Mouse (Mus musculus) hindbrain, embryonic 10.5 days (tissue): ENCODE measurements around the gene Uckl1. TPM values are rescaled to one million over a fixed set of nuclear protein-coding genes. Genes with fewer than 3 reads are reported as not detected.

Experiments
- DNase-seq: peaks from one replicate; pipeline ENCODE4 v3.0.0-alpha.2; 2017; ENCODE audit warnings: low spot score
- H3K27ac ChIP-seq: fragments of 300-500 bp; sonication (generic); 2 replicates; pipeline ENCODE4 v1.5.1; 2016; ENCODE audit warnings: mild to moderate bottlenecking, moderate library complexity
- H3K27me3 ChIP-seq: fragments of 300-500 bp; sonication (generic); 2 replicates; pipeline ENCODE4 v1.6.1; 2016; ENCODE audit warnings: mild to moderate bottlenecking; ENCODE audit not compliant: poor library complexity, insufficient read depth, severe bottlenecking
- H3K36me3 ChIP-seq: fragments of 300-500 bp; sonication (generic); 2 replicates; pipeline ENCODE4 v1.6.1; 2016; ENCODE audit warnings: mild to moderate bottlenecking, moderate library complexity
- H3K4me1 ChIP-seq: fragments of 300-500 bp; sonication (generic); replicated peaks from 2 replicates; pipeline ENCODE4 v1.6.1; 2016; ENCODE audit warnings: mild to moderate bottlenecking
- H3K4me3 ChIP-seq: fragments of 300-500 bp; sonication (generic); 2 replicates; pipeline ENCODE4 v1.5.1; 2016; ENCODE audit warnings: mild to moderate bottlenecking, moderate library complexity
- H3K9me3 ChIP-seq: fragments of 300-500 bp; sonication (generic); 2 replicates; pipeline ENCODE4 v1.6.1; 2016; ENCODE audit warnings: mild to moderate bottlenecking, moderate library complexity
- WGBS: fragments of 180-500 bp; shearing (Covaris S2); methylation state at CpG from one replicate; pipeline ENCODE4 v1.1.7; 2016; 5-methylcytosine and 5-hydroxymethylcytosine counted together
- polyA plus RNA-seq: library from polyadenylated mRNA; unstranded; fragments of >200 nt; fragmentation: Nextera tagmentation; extraction: Ambion mirVana; gene quantifications from 2 replicates; pipeline ENCODE4 v1.2.1, GENCODE M21; 2016

Uckl1 gene
- polyA plus RNA-seq, 1 experiment from 2014 or later = 56.8 TPM

GRCm38 (mm10) chr2:181596221-181596960 lies 11.7 kb upstream of the Uckl1 start:
- no peak overlapping the region for H3K4me3 ChIP-seq
- H3K4me1 ChIP-seq = peaks cover 55% of the 10 kb centered on the region
- H3K27ac ChIP-seq = no peak overlapping the region
- no peak for DNase-seq
- 52% methylated on average over 6 of the region's 6 CpGs for WGBS
- peaks cover 6% of the 10 kb centered on the region; the same call in 1 of the 2 replicates for H3K27me3 ChIP-seq
- no peaks in the 10 kb centered on the region for H3K9me3 ChIP-seq
- H3K36me3 ChIP-seq = peaks cover 15% of the 10 kb centered on the region

DNA sequence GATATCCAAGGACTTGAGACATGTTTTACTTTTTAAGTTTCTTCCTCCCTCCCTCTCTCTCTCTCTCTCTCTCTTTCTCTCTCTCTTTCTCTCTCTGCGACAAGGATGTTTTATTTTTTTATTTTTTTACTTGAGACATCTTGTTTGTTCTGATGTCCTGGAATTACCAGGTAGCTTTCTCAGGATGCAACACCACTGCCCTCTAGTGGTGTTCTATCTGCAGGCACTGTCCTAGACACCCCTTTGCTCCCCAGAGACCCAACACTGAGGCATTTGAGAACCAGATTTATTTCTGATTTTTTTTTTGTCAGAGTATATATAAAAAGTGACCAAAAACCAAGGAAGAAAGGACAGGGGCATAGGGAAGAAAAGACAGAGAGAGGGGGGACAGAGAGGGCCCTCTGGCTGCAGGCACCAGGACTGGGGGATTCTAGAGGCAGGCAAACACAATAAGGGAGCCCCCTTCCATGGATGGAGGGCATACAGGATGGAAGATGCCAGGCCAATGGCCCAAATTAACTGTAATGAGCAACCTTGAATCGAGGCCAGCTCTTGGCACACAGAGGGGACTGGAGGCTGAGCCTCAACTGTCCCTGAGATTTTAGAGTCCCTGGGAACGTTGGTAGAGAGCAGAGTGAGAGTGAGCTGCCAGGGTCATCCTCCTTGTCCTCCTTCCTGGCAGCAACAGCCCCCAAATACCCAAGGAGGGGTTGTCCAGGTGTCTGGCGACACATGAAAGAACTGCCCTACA lies 10.4 kb upstream of the Uckl1 start:
- peaks cover 57% of the 10 kb centered on the region for H3K4me1 ChIP-seq
- no peak for DNase-seq
- 80% methylated on average over 4 of the region's 4 CpGs for WGBS
- H3K4me3 ChIP-seq = no peak overlapping the region
- H3K27me3 ChIP-seq = peaks cover 5% of the 10 kb centered on the region; the same call in 1 of the 2 replicates
- no peak overlapping the region for H3K27ac ChIP-seq
- H3K36me3 ChIP-seq = peaks cover 23% of the 10 kb centered on the region
- H3K9me3 ChIP-seq = no peaks in the 10 kb centered on the region

GRCm38 (mm10) chr2:181593937-181594336 lies 9.2 kb upstream of the Uckl1 start:
- Histone ChIP-seq H3K36me3 (peaks cover 35% of the 10 kb centered on the region), H3K9me3 (no peaks in the 10 kb centered on the region), H3K27me3 (no peaks in the 10 kb centered on the region), H3K4me1 (peaks cover 48% of the 10 kb centered on the region), H3K27ac (no peak overlapping the region), H3K4me3 (no peak overlapping the region)
- DNase-seq = no peak

DNA sequence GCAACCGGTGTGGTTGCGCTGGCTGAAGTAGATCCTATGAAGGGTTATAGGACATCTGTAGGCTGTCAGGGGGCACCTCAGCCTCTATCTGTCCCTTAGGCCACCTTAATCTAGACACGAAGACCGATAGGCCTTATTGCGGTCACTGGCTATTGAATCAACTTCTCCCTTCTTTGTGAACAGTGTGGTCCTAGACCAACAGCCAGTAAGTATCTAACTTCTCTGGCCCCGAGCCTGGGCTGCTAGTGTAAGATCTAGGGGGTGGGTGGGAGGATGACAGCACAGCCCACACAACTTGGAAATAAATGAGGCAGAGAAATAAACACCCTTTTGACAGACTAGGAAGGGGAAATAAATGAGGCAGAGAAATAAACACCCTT lies 8.3 kb upstream of the Uckl1 start:
- H3K36me3 ChIP-seq = peaks cover 44% of the 10 kb centered on the region
- 11% methylated on average over 6 of the region's 6 CpGs for WGBS
- DNase-seq = no peak
- H3K27ac ChIP-seq = peak overlapping the region; percentile 96
- no peaks in the 10 kb centered on the region for H3K27me3 ChIP-seq
- peaks cover 39% of the 10 kb centered on the region for H3K4me1 ChIP-seq
- no peaks in the 10 kb centered on the region for H3K9me3 ChIP-seq
- peak overlapping the region; percentile 88 for H3K4me3 ChIP-seq

DNA sequence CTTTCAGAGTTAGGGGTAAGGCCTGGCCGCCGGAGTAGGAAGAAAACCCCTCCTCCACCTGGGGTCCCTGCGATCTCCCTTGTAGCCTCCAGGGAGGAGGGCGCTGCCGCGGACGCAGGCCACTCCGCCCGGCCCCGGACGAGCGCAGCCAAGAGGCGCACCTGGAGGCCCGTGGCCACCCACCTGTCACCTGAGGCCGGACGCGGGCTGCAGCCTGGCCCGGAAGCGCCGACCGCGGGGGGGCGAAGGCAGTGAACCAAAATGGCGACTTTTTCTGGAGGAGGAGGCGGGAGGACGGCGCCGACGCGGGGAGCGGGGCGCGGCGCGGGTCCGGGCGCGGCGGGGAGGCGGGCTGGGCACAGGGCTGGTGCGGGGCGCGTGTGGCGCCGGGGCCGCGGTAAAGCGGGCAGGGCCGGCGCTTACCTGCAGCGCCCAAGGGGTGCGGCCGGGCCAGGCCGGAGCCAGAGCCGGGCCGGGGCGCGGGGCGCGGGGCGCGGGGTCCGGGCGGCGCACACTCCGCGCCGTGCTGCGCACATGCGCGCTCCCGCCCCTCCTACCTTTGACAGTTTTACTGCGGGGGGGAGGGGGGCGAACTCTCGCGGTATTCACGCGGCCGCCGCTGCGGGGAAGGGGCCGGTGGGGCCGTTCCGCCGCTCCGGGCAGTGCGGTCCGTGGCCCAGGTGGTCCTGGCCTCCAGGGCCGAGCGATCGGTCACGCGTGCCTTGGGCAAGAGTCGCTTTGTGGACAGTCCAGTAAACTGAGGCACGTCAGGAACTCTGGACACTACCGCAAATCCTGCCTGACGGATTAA lies 7.7 kb upstream of the Uckl1 start, which contains the start of gene Zfp512b:
Gene Zfp512b (minus strand): TSS at position 573 of the 811 bp plus-strand sequence.
- Histone ChIP-seq H3K4me1 (peaks cover 33% of the 10 kb centered on the region), H3K9me3 (no peaks in the 10 kb centered on the region), H3K27me3 (no peaks in the 10 kb centered on the region), H3K36me3 (peaks cover 50% of the 10 kb centered on the region), H3K27ac (peak within 1 kb of the TSS; percentile 96), H3K4me3 (peak within 1 kb of the TSS; percentile 88)
- DNase-seq = peak; percentile 81
- under 1% methylated on average over 97 of the region's 97 CpGs for WGBS

- 13% methylated on average over 5 of the region's 5 CpGs for WGBS
- Histone ChIP-seq H3K4me3 (peak within 1 kb of the TSS; percentile 88), H3K4me1 (peaks cover 29% of the 10 kb centered on the region), H3K27me3 (no peaks in the 10 kb centered on the region), H3K36me3 (peaks cover 58% of the 10 kb centered on the region), H3K9me3 (no peaks in the 10 kb centered on the region), H3K27ac (peak within 1 kb of the TSS; percentile 96)
- DNase-seq = no peak
These were observed 6.9 kb upstream of the Uckl1 start, which contains the start of gene Prpf6 for GRCm38 (mm10) chr2:181591528-181592085. Prpf6 (plus strand) TSS chr2:181591868.

GRCm38 (mm10) chr2:181590471-181590870 lies 5.8 kb upstream of the Uckl1 start:
- Histone ChIP-seq H3K27me3 (no peaks in the 10 kb centered on the region), H3K36me3 (peaks cover 58% of the 10 kb centered on the region), H3K4me1 (peaks cover 29% of the 10 kb centered on the region), H3K4me3 (no peak overlapping the region), H3K27ac (no peak overlapping the region), H3K9me3 (no peaks in the 10 kb centered on the region)
- 94% methylated on average over 5 of the region's 5 CpGs for WGBS
- no peak for DNase-seq

GRCm38 (mm10) chr2:181589732-181590105 lies 5.0 kb upstream of the Uckl1 start:
- Histone ChIP-seq H3K9me3 (no peaks in the 10 kb centered on the region), H3K27ac (no peak overlapping the region), H3K36me3 (peaks cover 62% of the 10 kb centered on the region), H3K27me3 (no peaks in the 10 kb centered on the region), H3K4me3 (no peak overlapping the region), H3K4me1 (peaks cover 29% of the 10 kb centered on the region)
- no peak for DNase-seq
- WGBS = 97% methylated on average over 9 of the region's 9 CpGs

GRCm38 (mm10) chr2:181589011-181589731 lies 4.5 kb upstream of the Uckl1 start:
- WGBS = 93% methylated on average over 10 of the region's 10 CpGs
- Histone ChIP-seq H3K9me3 (no peaks in the 10 kb centered on the region), H3K4me1 (peaks cover 29% of the 10 kb centered on the region), H3K4me3 (no peak overlapping the region), H3K27me3 (no peaks in the 10 kb centered on the region), H3K27ac (no peak overlapping the region), H3K36me3 (peaks cover 67% of the 10 kb centered on the region)
- no peak for DNase-seq

DNA sequence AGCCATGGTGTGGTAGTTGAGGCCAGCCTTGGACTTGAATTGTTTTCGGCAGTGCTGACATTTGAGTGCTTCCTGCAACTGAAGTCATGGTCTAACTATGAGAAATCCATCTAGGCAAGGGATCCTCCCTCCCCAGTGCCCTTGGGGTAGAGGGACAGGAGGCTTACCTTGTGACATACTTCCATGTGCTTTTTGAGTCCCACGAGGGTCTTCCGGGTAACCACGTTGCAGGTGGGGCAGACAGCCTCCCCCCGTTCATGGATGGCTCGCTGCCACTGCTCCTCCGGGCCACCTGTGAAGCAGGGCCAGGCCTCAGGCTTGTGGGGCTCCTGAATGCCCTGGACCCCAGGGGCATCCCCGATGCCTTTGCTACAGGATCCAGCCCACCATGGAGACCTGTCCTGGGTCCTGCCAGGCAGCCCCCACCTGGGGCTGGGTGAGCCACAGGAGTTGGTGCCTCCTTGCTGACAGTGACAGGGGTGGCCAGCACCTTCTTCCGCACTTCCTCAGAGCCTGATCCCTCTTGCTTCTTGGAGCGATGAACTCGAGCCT lies 3.6 kb upstream of the Uckl1 start:
- Histone ChIP-seq H3K27ac (no peak overlapping the region), H3K9me3 (no peaks in the 10 kb centered on the region), H3K4me1 (peaks cover 27% of the 10 kb centered on the region), H3K27me3 (no peaks in the 10 kb centered on the region), H3K4me3 (no peak overlapping the region), H3K36me3 (peaks cover 75% of the 10 kb centered on the region)
- 92% methylated on average over 11 of the region's 11 CpGs for WGBS
- no peak for DNase-seq

DNA sequence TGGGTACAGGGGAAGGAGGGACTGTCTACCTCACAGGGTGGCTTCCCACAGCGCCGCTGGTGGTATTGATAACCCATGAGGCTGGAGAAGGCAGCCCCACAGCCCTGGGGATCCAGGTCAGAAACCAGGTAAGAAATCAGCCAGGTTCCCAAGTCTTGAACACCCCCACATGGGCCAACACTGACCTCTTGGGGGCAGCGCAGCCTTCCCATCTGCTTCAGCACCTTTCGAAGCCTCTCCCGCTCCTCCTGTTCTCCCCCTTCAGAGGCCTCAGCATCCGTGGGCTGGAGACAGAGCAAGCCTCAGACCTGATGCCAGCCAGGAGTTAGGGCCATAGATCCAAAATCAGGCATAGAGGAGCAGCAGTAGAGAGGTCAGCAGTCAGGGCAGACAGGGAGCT lies 3.1 kb upstream of the Uckl1 start:
- Histone ChIP-seq H3K4me3 (no peak overlapping the region), H3K36me3 (peaks cover 75% of the 10 kb centered on the region), H3K9me3 (no peaks in the 10 kb centered on the region), H3K27ac (no peak overlapping the region), H3K4me1 (peaks cover 22% of the 10 kb centered on the region), H3K27me3 (no peaks in the 10 kb centered on the region)
- DNase-seq = no peak
- WGBS = 88% methylated on average over 6 of the region's 6 CpGs

DNA sequence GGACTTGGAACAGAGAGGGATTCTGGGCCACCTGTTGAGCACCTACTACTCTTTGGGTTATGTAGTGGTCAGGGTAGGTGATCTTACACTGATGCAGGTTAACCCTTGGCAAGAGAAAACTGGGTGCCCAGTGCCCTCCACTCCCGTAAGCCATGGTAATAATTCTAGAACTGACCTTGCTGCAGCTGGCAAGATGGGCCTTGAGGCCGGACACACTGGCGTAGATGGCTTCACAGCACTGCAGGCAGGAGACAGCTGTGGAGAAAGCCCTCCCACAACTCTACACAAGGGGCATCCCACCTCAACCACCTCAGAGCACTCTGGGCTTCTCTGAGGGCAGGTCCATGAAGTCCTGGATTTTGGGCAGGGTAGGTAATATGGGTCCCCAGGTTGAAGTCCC lies 1.4 kb upstream of the Uckl1 start:
- DNase-seq = no peak
- no peak overlapping the region for H3K27ac ChIP-seq
- peaks cover 75% of the 10 kb centered on the region for H3K36me3 ChIP-seq
- H3K9me3 ChIP-seq = no peaks in the 10 kb centered on the region
- H3K4me3 ChIP-seq = no peak overlapping the region
- no peaks in the 10 kb centered on the region for H3K27me3 ChIP-seq
- peaks cover 19% of the 10 kb centered on the region for H3K4me1 ChIP-seq
- 90% methylated on average over 3 of the region's 3 CpGs for WGBS
